Mouse (Mus musculus): ENCODE measurements around the gene Ndufaf5. TPM values are rescaled to one million over a fixed set of nuclear protein-coding genes. Genes with fewer than 3 reads are reported as not detected.

The Ndufaf5 gene
- polyA plus RNA-seq, 1 experiment from 2014 or later: 38.6 TPM

DNA sequence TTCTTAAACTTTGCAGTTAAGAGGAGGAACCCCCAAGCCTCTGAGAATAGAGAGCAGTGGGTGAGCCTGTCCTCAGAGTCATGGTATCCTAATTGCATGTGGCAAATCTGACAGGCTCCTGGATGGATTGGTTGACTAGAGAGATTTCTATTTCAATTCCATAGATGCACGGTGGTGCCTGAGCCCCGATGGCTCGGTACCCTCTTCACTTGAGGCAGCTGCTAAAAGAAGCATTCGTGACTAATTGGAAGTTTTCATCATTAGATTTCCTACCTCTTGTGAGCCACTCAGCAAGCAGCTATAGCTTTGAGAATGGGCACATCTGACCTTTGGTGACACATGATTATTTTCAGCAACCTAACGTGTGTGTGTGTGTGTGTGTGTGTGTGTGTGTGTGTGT, 71.9 kb downstream of the Ndufaf5 start:
- no peaks in the 10 kb centered on the region for H3K4me1 ChIP-seq (ENCODE audit: control insufficient read depth, insufficient read depth, low read length)
- no peaks in the 10 kb centered on the region for H3K9me3 ChIP-seq (replicated peaks; ENCODE audit: control insufficient read depth, low read length)
- no peaks in the 10 kb centered on the region for H3K27me3 ChIP-seq (ENCODE audit: control insufficient read depth, insufficient read depth, low read length)
- no peak overlapping the region for H3K4me3 ChIP-seq (ENCODE audit: low read length)
- ATAC-seq (replicated peaks; ENCODE audit: extremely low read depth, insufficient read depth, low FRiP score): no peak
- no peaks in the 10 kb centered on the region for H3K36me3 ChIP-seq (ENCODE audit: control insufficient read depth, insufficient read depth)
- H3K9ac ChIP-seq (ENCODE audit: low read length): no peak overlapping the region
- no peak overlapping the region for H3K4me2 ChIP-seq (ENCODE audit: low read depth, low read length)
- H3K27ac ChIP-seq (ENCODE audit: low read length): no peak overlapping the region
- WGBS: 77% methylated on average over 5 of the region's 5 CpGs

DNA sequence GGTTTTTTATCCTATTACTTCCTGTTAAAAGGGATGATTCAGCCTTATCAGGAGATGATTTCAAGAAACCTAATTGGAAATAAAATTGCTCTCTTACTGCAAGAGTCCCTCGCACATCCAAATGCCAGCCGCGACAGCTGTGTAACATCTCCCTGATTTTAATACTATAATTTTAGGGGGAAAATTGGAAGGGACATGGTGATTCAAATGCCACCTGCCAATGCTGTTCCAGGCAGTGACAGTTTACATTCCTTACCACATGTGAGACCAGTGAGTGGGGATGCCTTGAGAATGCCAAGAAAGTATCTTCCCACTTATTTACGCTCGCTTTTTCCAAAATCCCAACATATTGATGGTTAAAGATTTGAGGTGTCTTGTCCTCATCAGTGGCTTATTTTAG, 72.7 kb downstream of the Ndufaf5 start:
- H3K4me2 ChIP-seq (ENCODE audit: low read depth, low read length): no peak overlapping the region
- no peak overlapping the region for H3K27ac ChIP-seq (ENCODE audit: low read length)
- 89% methylated on average over 5 of the region's 5 CpGs for WGBS
- H3K27me3 ChIP-seq (ENCODE audit: control insufficient read depth, insufficient read depth, low read length): no peaks in the 10 kb centered on the region
- H3K9ac ChIP-seq (ENCODE audit: low read length): no peak overlapping the region
- no peaks in the 10 kb centered on the region for H3K36me3 ChIP-seq (ENCODE audit: control insufficient read depth, insufficient read depth)
- H3K9me3 ChIP-seq (replicated peaks; ENCODE audit: control insufficient read depth, low read length): no peaks in the 10 kb centered on the region
- ATAC-seq (replicated peaks; ENCODE audit: extremely low read depth, insufficient read depth, low FRiP score): no peak
- no peak overlapping the region for H3K4me3 ChIP-seq (ENCODE audit: low read length)
- H3K4me1 ChIP-seq (ENCODE audit: control insufficient read depth, insufficient read depth, low read length): no peaks in the 10 kb centered on the region

Other genes with a start within 250 kb of the Ndufaf5 start
- 13.0 and 18.5 TPM in 2 replicates for gene Tasp1, start 103.8 kb upstream of the Ndufaf5 start, polyA plus RNA-seq (2015; fragmentation: Nextera tagmentation; extraction: Ambion mirVana)
- gene Gm17374, start 18.6 kb upstream of the Ndufaf5 start, polyA plus RNA-seq (2015; fragmentation: Nextera tagmentation; extraction: Ambion mirVana): not detected in 2 replicates
- 13.6 and 16.3 TPM in 2 replicates for gene Esf1, start 85 bp upstream of the Ndufaf5 start, polyA plus RNA-seq (2015; fragmentation: Nextera tagmentation; extraction: Ambion mirVana)
- gene Sel1l2, start 219.1 kb downstream of the Ndufaf5 start, polyA plus RNA-seq (2015; fragmentation: Nextera tagmentation; extraction: Ambion mirVana): not detected in 2 replicates
- 23.2 and 23.6 TPM in 2 replicates for gene Macrod2, start 224.7 kb downstream of the Ndufaf5 start, polyA plus RNA-seq (2015; fragmentation: Nextera tagmentation; extraction: Ambion mirVana)

Data from heart, embryonic 16.5 days (tissue).